Mouse (Mus musculus): ENCODE data around the gene Manbal. TPM values are rescaled to one million over a fixed set of nuclear protein-coding genes. Genes with fewer than 3 reads are reported as not detected.
A peak's percentile ranks its signal among the peaks of the same experiment; 100 is the strongest.
"Not testable (repeated sequence)": the region's sequence is repeated elsewhere in the genome, so short reads cannot be mapped to it uniquely, and the experiment has no call there.

Gene Manbal
- polyA plus RNA-seq, 1 experiment from 2014 or later = 83.9 TPM

DNA sequence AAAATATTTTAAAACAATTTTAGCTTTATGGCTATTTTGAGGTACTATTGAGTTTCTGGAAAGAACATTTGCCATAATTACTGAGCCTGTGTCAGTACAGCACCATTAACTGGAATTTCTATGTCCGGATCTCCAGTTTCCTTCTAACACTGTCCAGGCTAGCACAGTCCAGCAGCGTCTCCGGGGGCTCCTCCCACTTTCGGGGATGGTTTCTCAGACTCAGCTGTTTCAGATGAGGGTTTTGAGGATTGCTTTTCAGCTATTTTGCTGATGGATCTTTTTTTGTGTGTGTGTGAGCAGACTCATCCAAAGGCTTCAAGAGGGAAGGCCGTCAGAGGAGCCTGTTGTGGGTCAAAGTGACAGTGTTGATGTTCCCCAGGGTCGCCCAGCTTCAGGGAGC, 4.3 kb downstream of the Manbal start:
- H3K9ac ChIP-seq = no peak overlapping the region
- H3K27ac ChIP-seq = 0 out of 2 replicates have a peak overlapping the region, but pooled peaks have one; percentile 5
- no peak overlapping the region for H3K4me3 ChIP-seq
- H3K4me2 ChIP-seq = no peak overlapping the region
- H3K4me1 ChIP-seq = peaks cover 50% of the 10 kb centered on the region
- H3K36me3 ChIP-seq = no peaks in the 10 kb centered on the region
- H3K9me3 ChIP-seq = no peaks in the 10 kb centered on the region
- no peaks in the 10 kb centered on the region for H3K27me3 ChIP-seq
- 70% methylated on average over 6 of the region's 6 CpGs for WGBS
- no peak for ATAC-seq (ENCODE audit: borderline replicate concordance, extremely low read depth, low FRiP score, low TSS enrichment)

DNA sequence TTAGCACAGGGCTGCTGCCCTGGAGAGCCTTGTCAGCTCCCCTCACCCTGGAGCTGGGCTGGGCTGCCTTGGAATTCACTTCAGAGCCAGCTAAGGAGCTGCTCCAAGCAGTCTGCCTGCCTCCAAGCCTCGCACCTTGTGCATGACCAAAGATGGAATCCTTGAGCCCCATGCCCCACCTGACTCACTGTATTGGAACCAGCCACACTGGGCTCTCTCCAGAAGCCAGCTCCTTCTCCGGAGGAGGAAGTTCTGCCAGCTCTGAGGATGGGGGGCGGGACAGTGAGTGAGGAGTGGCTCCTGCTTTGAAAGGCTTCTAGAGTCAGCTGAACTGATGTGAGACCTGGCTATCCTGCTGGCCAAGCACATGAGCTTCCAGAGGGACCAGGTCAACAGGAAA, 6.3 kb downstream of the Manbal start:
- H3K27me3 ChIP-seq = no peaks in the 10 kb centered on the region
- H3K36me3 ChIP-seq = no peaks in the 10 kb centered on the region
- no peak; the same call in 1 of the 2 replicates for ATAC-seq (ENCODE audit: borderline replicate concordance, extremely low read depth, low FRiP score, low TSS enrichment)
- WGBS = 62% methylated on average over 3 of the region's 3 CpGs
- H3K4me2 ChIP-seq = no peak overlapping the region
- peaks cover 40% of the 10 kb centered on the region for H3K4me1 ChIP-seq
- H3K9me3 ChIP-seq = no peaks in the 10 kb centered on the region
- peak overlapping the region; percentile 68 for H3K27ac ChIP-seq
- H3K4me3 ChIP-seq = no peak overlapping the region
- H3K9ac ChIP-seq = no peak overlapping the region

DNA sequence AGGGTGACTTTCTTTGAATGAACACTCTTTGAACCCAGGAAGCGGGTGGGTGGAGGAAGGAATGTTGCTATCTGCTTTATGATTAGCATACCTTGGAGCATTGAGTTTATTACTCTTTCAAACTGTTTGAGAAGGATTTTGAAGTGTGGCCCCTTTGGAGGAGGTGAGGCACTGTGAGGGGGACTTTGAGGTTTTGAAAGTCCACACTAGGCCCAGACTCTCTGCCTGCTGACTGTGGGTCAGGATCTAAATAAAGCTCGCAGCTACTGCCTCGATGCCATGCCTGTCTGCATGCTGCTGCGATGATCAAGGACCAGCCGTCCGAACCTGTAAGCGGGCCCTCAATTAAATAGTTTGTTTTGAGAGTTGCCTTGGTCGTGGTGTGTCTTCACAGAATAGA, 7.7 kb downstream of the Manbal start:
- WGBS = 46% methylated on average over 8 of the region's 8 CpGs
- Histone ChIP-seq H3K27ac (peak overlapping the region; percentile 80), H3K9ac (no peak overlapping the region), H3K27me3 (no peaks in the 10 kb centered on the region), H3K36me3 (peaks cover 11% of the 10 kb centered on the region), H3K4me3 (no peak overlapping the region), H3K9me3 (no peaks in the 10 kb centered on the region), H3K4me2 (no peak overlapping the region; the same call in 1 of the 2 replicates), H3K4me1 (peaks cover 36% of the 10 kb centered on the region)
- ATAC-seq (ENCODE audit: borderline replicate concordance, extremely low read depth, low FRiP score, low TSS enrichment) = no peak

- WGBS = 43% methylated on average over 14 of the region's 14 CpGs
- Histone ChIP-seq H3K9me3 (no peaks in the 10 kb centered on the region), H3K4me1 (peaks cover 36% of the 10 kb centered on the region), H3K9ac (no peak overlapping the region), H3K4me2 (peak overlapping the region; percentile 9; the same call in 1 of the 2 replicates), H3K27ac (peak overlapping the region; percentile 80), H3K4me3 (no peak overlapping the region), H3K36me3 (peaks cover 15% of the 10 kb centered on the region), H3K27me3 (no peaks in the 10 kb centered on the region)
- ATAC-seq (ENCODE audit: borderline replicate concordance, extremely low read depth, low FRiP score, low TSS enrichment) = peak; percentile 31; the same call in 1 of the 2 replicates
These were observed 8.7 kb downstream of the Manbal start for GRCm38 (mm10) chr2:157375794-157376757.

DNA sequence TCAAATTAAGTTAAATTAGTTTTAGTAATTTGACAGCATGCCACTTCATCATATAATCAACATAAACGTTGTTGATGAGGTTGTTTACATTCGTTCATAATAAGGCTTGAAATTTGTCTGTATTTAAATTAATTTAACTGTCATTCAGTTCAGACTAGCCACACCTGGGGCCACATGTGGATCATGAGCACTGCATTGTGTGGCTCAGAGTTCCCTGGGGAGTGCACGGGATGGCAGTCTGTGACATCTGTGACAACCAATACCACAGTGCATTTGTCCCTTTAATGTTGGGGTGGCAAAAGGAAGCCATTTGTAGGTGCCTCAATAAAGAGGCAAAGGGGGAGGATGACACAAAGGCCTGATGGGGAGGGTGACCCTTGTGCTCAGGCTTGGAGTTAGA, 9.6 kb downstream of the Manbal start:
- Histone ChIP-seq H3K9ac (no peak overlapping the region), H3K4me1 (peaks cover 35% of the 10 kb centered on the region), H3K4me2 (no peak overlapping the region), H3K27me3 (no peaks in the 10 kb centered on the region), H3K4me3 (no peak overlapping the region), H3K27ac (no peak overlapping the region), H3K9me3 (no peaks in the 10 kb centered on the region), H3K36me3 (peaks cover 15% of the 10 kb centered on the region)
- no peak for ATAC-seq (ENCODE audit: borderline replicate concordance, extremely low read depth, low FRiP score, low TSS enrichment)
- WGBS = 54% methylated on average over 3 of the region's 3 CpGs

GRCm38 (mm10) chr2:157384836-157385235, 17.4 kb downstream of the Manbal start:
- H3K4me1 ChIP-seq = peaks cover 9% of the 10 kb centered on the region; the same call in 1 of the 2 replicates
- peaks cover 9% of the 10 kb centered on the region for H3K36me3 ChIP-seq

GRCm38 (mm10) chr2:157388901-157389590, 21.7 kb downstream of the Manbal start:
- H3K27me3 ChIP-seq; H3K9me3 ChIP-seq; ATAC-seq (ENCODE audit: borderline replicate concordance, extremely low read depth, low FRiP score, low TSS enrichment); H3K4me3 ChIP-seq; H3K27ac ChIP-seq; H3K4me2 ChIP-seq; H3K9ac ChIP-seq; H3K36me3 ChIP-seq: not testable (repeated sequence)
- H3K4me1 ChIP-seq = peaks cover 21% of the 10 kb centered on the region
- 90% methylated on average over 14 of the region's 14 CpGs for WGBS

More at GRCm38 (mm10) chr2:157384836-157385235, 17.4 kb downstream of the Manbal start:
- Histone ChIP-seq H3K27me3 (no peaks in the 10 kb centered on the region), H3K4me2 (no peak overlapping the region), H3K9me3 (no peaks in the 10 kb centered on the region), H3K9ac (no peak overlapping the region), H3K27ac (no peak overlapping the region), H3K4me3 (no peak overlapping the region)
- 78% methylated on average over 4 of the region's 4 CpGs for WGBS
- ATAC-seq (ENCODE audit: borderline replicate concordance, extremely low read depth, low FRiP score, low TSS enrichment) = no peak

DNA sequence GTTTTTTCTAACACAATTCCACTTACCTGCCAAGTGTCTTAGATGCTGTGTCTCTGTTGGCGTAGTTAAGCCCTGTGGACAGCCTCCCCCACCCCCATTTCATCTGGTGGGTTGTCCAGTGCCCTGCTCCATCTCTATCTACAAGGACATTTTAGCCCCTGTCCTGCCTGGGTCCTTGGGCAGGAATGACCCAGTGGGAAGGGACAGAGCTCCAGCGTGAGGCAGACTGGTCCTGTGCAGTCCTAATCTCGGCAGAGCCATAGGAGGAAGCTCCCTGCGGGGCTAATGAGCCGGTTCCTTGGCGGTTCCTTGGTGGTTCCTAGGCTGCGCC, 22.2 kb downstream of the Manbal start:
- Histone ChIP-seq H3K27ac (0 out of 2 replicates have a peak overlapping the region, but pooled peaks have one; percentile 13), H3K4me2 (no peak overlapping the region), H3K9me3 (no peaks in the 10 kb centered on the region), H3K36me3 (no peaks in the 10 kb centered on the region), H3K9ac (no peak overlapping the region), H3K27me3 (no peaks in the 10 kb centered on the region), H3K4me1 (peaks cover 26% of the 10 kb centered on the region), H3K4me3 (no peak overlapping the region)
- ATAC-seq (ENCODE audit: borderline replicate concordance, extremely low read depth, low FRiP score, low TSS enrichment) = no peak
- WGBS = 82% methylated on average over 7 of the region's 7 CpGs

- Histone ChIP-seq H3K9me3 (no peaks in the 10 kb centered on the region), H3K27ac (peak overlapping the region; percentile 17; the same call in 1 of the 2 replicates), H3K4me3 (no peak overlapping the region), H3K9ac (no peak overlapping the region), H3K4me2 (no peak overlapping the region), H3K36me3 (peaks cover 9% of the 10 kb centered on the region; the same call in 1 of the 2 replicates), H3K27me3 (no peaks in the 10 kb centered on the region), H3K4me1 (peaks cover 48% of the 10 kb centered on the region)
- no peak for ATAC-seq (ENCODE audit: borderline replicate concordance, extremely low read depth, low FRiP score, low TSS enrichment)
- WGBS = 93% methylated on average over 2 of the region's 2 CpGs
These were observed 24.9 kb downstream of the Manbal start for GRCm38 (mm10) chr2:157392331-157392730.

DNA sequence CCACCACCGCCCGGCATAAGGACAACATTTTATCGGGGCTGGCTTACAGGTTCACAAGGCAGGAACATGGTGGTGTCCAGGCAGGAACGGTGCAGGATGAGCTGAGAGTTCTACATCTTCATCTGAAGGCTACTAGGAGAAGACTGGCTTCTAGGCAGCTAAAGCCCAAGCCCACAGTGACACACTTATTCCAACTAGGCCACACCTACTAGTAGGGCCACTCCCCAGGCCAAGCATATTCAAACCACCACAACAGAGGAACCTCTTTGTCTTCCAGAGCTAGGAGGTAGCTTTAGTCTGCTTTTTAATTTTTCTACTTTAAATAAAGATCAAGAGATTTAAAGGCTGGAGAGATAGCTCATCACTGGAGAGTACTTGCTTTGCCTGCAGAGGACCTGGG, 26.2 kb downstream of the Manbal start:
- no peak overlapping the region for H3K9ac ChIP-seq
- H3K4me3 ChIP-seq = no peak overlapping the region
- no peaks in the 10 kb centered on the region for H3K27me3 ChIP-seq
- peaks cover 14% of the 10 kb centered on the region for H3K36me3 ChIP-seq
- peaks cover 51% of the 10 kb centered on the region for H3K4me1 ChIP-seq
- H3K9me3 ChIP-seq = no peaks in the 10 kb centered on the region
- no peak overlapping the region for H3K4me2 ChIP-seq
- 93% methylated on average over 4 of the region's 4 CpGs for WGBS
- ATAC-seq (ENCODE audit: borderline replicate concordance, extremely low read depth, low FRiP score, low TSS enrichment) = no peak
- peak overlapping the region; percentile 95; the same call in 1 of the 2 replicates for H3K27ac ChIP-seq

GRCm38 (mm10) chr2:157394868-157395267, 27.5 kb downstream of the Manbal start:
- no peaks in the 10 kb centered on the region for H3K27me3 ChIP-seq
- H3K36me3 ChIP-seq = peaks cover 14% of the 10 kb centered on the region
- peak; percentile 47 for ATAC-seq (ENCODE audit: borderline replicate concordance, extremely low read depth, low FRiP score, low TSS enrichment)
- WGBS = 40% methylated on average over 6 of the region's 6 CpGs
- H3K27ac ChIP-seq = peak overlapping the region; percentile 95
- no peaks in the 10 kb centered on the region for H3K9me3 ChIP-seq
- no peak overlapping the region for H3K4me3 ChIP-seq
- H3K9ac ChIP-seq = no peak overlapping the region
- peaks cover 51% of the 10 kb centered on the region for H3K4me1 ChIP-seq
- H3K4me2 ChIP-seq = no peak overlapping the region

GRCm38 (mm10) chr2:157395371-157395770, 28.0 kb downstream of the Manbal start:
- Histone ChIP-seq H3K9me3 (no peaks in the 10 kb centered on the region), H3K9ac (no peak overlapping the region), H3K4me1 (peaks cover 50% of the 10 kb centered on the region), H3K36me3 (peaks cover 14% of the 10 kb centered on the region), H3K4me2 (no peak overlapping the region), H3K4me3 (no peak overlapping the region), H3K27me3 (no peaks in the 10 kb centered on the region), H3K27ac (peak overlapping the region; percentile 95)
- 47% methylated on average over 5 of the region's 5 CpGs for WGBS
- no peak for ATAC-seq (ENCODE audit: borderline replicate concordance, extremely low read depth, low FRiP score, low TSS enrichment)
